Mouse (Mus musculus) cortical plate, adult 2 months (tissue): ENCODE data around the gene Trip11. TPM values are rescaled to one million over a fixed set of nuclear protein-coding genes. Genes with fewer than 3 reads are reported as not detected.
A peak's percentile ranks its signal among the peaks of the same experiment; 100 is the strongest.

Source experiments
- H3K27ac ChIP-seq: fragments of 200-500 bp; 2 replicates; pipeline ENCODE4 v1.5.1; 2012; ENCODE audit warnings: low read length, control low read depth, inconsistent platforms; ENCODE audit not compliant: insufficient read depth
- H3K4me1 ChIP-seq: fragments of 200-500 bp; 2 replicates; pipeline ENCODE4 v1.6.1; 2011; ENCODE audit warnings: low read length; ENCODE audit not compliant: control insufficient read depth, insufficient read depth
- H3K4me3 ChIP-seq: fragments of 200-500 bp; 2 replicates; pipeline ENCODE4 v1.5.1; 2011; ENCODE audit warnings: mild to moderate bottlenecking, low read length, control low read depth; ENCODE audit not compliant: insufficient read depth
- CTCF ChIP-seq: fragments of 200-500 bp; IDR thresholded peaks from 2 replicates; pipeline ENCODE4 v1.5.1; 2011; ENCODE audit warnings: mild to moderate bottlenecking, control low read depth, low read length; ENCODE audit not compliant: insufficient read depth; ENCODE audit errors: extremely low read depth
- POLR2A ChIP-seq: fragments of 200-500 bp; IDR thresholded peaks from 2 replicates; pipeline ENCODE4 v1.6.1; 2011; ENCODE audit warnings: mild to moderate bottlenecking, low read length, control low read depth; ENCODE audit not compliant: insufficient read depth; ENCODE audit errors: extremely low read depth
- polyA plus RNA-seq: library from polyadenylated mRNA; depleted of rRNA; stranded (reverse); fragments of >200 nt; gene quantifications from 2 replicates; pipeline ENCODE4 v1.2.3, GENCODE M21; 2012

Trip11 gene
- polyA plus RNA-seq, 1 experiment: 11.1 TPM

- no peak overlapping the region for H3K27ac ChIP-seq
- no peak overlapping the region for H3K4me3 ChIP-seq
- no peak for TF ChIP-seq POLR2A
- TF ChIP-seq CTCF: no peak
- peaks cover 1% of the 10 kb centered on the region; the same call in 1 of the 2 replicates for H3K4me1 ChIP-seq
These were observed 97.3 kb downstream of the Trip11 start for GRCm38 (mm10) chr12:101815796-101816195.

GRCm38 (mm10) chr12:101814423-101814822 is 98.6 kb downstream of the Trip11 start:
- no peak for TF ChIP-seq CTCF
- no peak for TF ChIP-seq POLR2A
- peaks cover 1% of the 10 kb centered on the region; the same call in 1 of the 2 replicates for H3K4me1 ChIP-seq
- H3K4me3 ChIP-seq: no peak overlapping the region
- no peak overlapping the region for H3K27ac ChIP-seq

GRCm38 (mm10) chr12:101811181-101811580 is 101.9 kb downstream of the Trip11 start:
- Histone ChIP-seq H3K4me3 (no peak overlapping the region), H3K4me1 (no peaks in the 10 kb centered on the region), H3K27ac (no peak overlapping the region)
- peak; percentile 34; the same call in 1 of the 2 replicates for TF ChIP-seq CTCF
- TF ChIP-seq POLR2A: no peak

GRCm38 (mm10) chr12:101810515-101810914 is 102.6 kb downstream of the Trip11 start:
- TF ChIP-seq POLR2A (no peak), CTCF (no peak)
- Histone ChIP-seq H3K4me1 (no peaks in the 10 kb centered on the region), H3K27ac (no peak overlapping the region), H3K4me3 (no peak overlapping the region)

DNA sequence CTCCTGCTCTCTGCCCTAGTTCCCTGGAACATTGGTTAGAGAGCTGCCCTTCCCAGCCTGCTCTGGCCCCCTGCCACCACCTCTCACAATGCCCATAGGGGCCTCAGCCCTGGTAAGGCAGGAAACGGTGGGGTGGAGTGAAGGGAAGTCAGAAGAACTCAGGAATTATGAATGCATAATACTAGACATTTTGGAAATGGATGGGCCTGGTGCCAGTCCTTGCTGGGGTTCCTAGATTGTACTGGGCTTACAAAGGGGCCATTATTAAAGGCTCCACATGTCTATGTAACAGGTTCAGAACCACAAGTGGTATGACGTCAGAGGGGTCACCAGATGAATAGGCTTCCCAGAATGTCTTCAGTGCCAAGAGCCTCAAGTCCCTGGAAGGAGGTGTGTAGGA is 105.7 kb downstream of the Trip11 start:
- H3K4me3 ChIP-seq: no peak overlapping the region
- H3K4me1 ChIP-seq: no peaks in the 10 kb centered on the region
- TF ChIP-seq POLR2A (no peak), CTCF (no peak)
- H3K27ac ChIP-seq: no peak overlapping the region

DNA sequence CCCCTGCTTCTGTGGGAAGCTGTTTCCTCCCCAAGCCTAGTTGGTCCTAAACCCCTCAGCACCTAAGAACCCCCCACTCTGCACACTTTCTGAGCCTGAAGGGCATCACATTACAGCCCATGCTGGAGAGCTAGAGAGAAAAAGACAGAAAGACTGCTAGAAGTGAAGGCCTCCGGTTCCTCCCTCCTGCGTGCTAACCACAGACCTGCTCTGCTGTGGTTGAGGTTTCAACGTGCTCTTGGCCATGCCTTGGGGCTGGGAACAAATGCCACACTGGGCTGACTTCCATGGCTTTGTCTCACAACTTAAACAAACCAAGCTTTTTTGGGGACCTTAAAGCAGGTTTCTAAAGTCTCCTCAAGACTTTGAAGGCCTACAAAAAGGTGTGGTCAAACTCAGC is 110.6 kb downstream of the Trip11 start:
- Histone ChIP-seq H3K27ac (no peak overlapping the region), H3K4me1 (no peaks in the 10 kb centered on the region), H3K4me3 (no peak overlapping the region)
- TF ChIP-seq POLR2A (no peak), CTCF (no peak)

GRCm38 (mm10) chr12:101801744-101802143 is 111.3 kb downstream of the Trip11 start:
- Histone ChIP-seq H3K27ac (no peak overlapping the region), H3K4me1 (no peaks in the 10 kb centered on the region), H3K4me3 (no peak overlapping the region)
- TF ChIP-seq CTCF: no peak
- no peak for TF ChIP-seq POLR2A

GRCm38 (mm10) chr12:101801051-101801450 is 112.0 kb downstream of the Trip11 start:
- H3K4me1 ChIP-seq: no peaks in the 10 kb centered on the region
- TF ChIP-seq POLR2A (no peak), CTCF (no peak)
- H3K4me3 ChIP-seq: no peak overlapping the region
- H3K27ac ChIP-seq: no peak overlapping the region

DNA sequence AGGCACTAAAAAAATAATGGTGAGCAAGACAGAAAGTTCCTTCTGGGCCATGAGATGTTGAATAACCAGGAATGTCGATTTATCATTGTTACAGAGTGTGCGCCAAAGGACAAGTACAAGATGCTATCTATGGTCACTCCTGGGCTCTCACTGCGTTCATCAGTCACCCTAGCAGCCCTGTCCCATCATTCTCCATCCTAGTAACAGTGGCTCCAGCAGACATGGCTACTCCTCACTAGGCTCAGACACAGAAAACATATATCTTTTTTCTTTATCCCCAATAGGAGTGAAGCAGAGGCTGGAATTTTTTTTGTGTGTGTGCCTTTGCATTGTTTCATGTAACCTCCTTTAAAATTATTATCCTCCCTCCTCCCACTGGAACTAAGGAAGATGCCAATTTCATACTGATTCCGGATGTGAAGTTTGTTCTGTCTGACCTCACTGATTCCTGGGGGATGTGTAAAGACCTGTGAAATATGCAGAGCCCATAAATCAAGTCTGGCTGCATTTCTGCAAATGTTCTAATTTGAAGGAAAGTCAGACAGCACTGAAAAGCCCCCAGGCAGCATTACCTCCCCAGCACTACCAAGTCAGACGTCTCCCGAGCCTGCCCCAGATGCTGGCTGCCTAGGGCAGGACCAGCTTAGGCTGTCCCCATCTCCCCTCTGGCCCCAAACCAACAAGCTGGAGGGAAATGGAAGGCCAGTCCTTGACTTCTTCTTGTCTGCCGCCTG is 114.7 kb downstream of the Trip11 start:
- Histone ChIP-seq H3K27ac (no peak overlapping the region), H3K4me3 (no peak overlapping the region), H3K4me1 (no peaks in the 10 kb centered on the region)
- TF ChIP-seq POLR2A (no peak), CTCF (no peak)

DNA sequence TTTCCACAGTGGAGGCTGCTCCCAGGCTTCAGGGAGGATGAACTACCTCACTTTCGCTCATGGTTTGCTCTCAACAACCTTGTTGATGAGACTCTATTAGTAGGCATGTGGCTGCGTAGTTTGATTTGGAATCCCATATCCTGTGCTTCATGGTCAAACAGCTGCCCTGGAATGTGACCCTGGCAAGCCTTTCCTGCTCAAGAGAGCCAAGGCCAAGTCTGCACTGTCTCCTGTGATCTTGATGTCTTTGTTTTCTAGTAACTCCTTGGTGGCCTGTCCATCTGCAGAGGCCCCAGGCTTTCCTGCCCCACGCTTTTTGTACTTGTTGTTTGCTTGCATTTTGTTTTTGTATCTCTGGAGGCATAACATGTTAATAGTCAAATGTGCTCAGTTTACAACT is 118.6 kb downstream of the Trip11 start:
- no peak overlapping the region for H3K4me3 ChIP-seq
- TF ChIP-seq CTCF: no peak
- TF ChIP-seq POLR2A: no peak
- H3K27ac ChIP-seq: no peak overlapping the region
- H3K4me1 ChIP-seq: no peaks in the 10 kb centered on the region
